Mouse (Mus musculus) A20 (cell line): ENCODE measurements around the gene Krt86.

ENCODE experiments used
- DNase-seq: peaks from one replicate; pipeline ENCODE4 v3.0.0-alpha.2; 2011; ENCODE audit warnings: low read depth, low spot score

Gene Krt86

GRCm38 (mm10) chr15:101472952-101473528 lies at the start of gene Krt86:
Gene Krt86, plus strand, starts transcription at chr15:101473478.
- DNase-seq = no peak

GRCm38 (mm10) chr15:101424914-101425313 lies 48.4 kb upstream of the Krt86 start:
- DNase-seq = no peak

- DNase-seq = no peak
These were observed 36.7 kb upstream of the Krt86 start for GRCm38 (mm10) chr15:101436611-101437010.

- no peak for DNase-seq
These were observed 34.7 kb upstream of the Krt86 start, which contains the start of gene Krt87 for GRCm38 (mm10) chr15:101438555-101438954. Gene Krt87, minus strand, starts transcription at chr15:101438804.

GRCm38 (mm10) chr15:101440837-101441236 lies 32.4 kb upstream of the Krt86 start:
- DNase-seq = no peak

- no peak for DNase-seq
These were observed 26.7 kb upstream of the Krt86 start for GRCm38 (mm10) chr15:101446572-101446971.

GRCm38 (mm10) chr15:101447444-101447843 lies 25.8 kb upstream of the Krt86 start, which contains the start of gene Krt88:
Gene Krt88, plus strand, starts transcription at chr15:101447744.
- DNase-seq = no peak

- peak; percentile 58 for DNase-seq
These were observed 20.1 kb upstream of the Krt86 start for GRCm38 (mm10) chr15:101453093-101453736.

- no peak for DNase-seq
These were observed 18.5 kb upstream of the Krt86 start for GRCm38 (mm10) chr15:101454774-101455173.

- DNase-seq = no peak
These were observed 18.0 kb upstream of the Krt86 start for GRCm38 (mm10) chr15:101455292-101455691.

GRCm38 (mm10) chr15:101455891-101456290 lies 17.4 kb upstream of the Krt86 start:
- DNase-seq = no peak

GRCm38 (mm10) chr15:101458361-101458930 lies 14.8 kb upstream of the Krt86 start:
- DNase-seq = no peak

- DNase-seq = peak; percentile 24
These were observed 14.0 kb upstream of the Krt86 start for GRCm38 (mm10) chr15:101459283-101459682.

- no peak for DNase-seq
These were observed 9.6 kb upstream of the Krt86 start, which contains the start of gene Krt81 for GRCm38 (mm10) chr15:101463651-101464050. Gene Krt81, minus strand, starts transcription at chr15:101463751.

GRCm38 (mm10) chr15:101469093-101469492 lies 4.2 kb upstream of the Krt86 start:
- no peak for DNase-seq

GRCm38 (mm10) chr15:101479007-101479665 lies 5.9 kb downstream of the Krt86 start:
- no peak for DNase-seq

- DNase-seq = no peak
These were observed 6.4 kb downstream of the Krt86 start for GRCm38 (mm10) chr15:101479666-101480060.

- DNase-seq = no peak
These were observed 8.8 kb downstream of the Krt86 start for GRCm38 (mm10) chr15:101482056-101482455.

- no peak for DNase-seq
These were observed 10.4 kb downstream of the Krt86 start for GRCm38 (mm10) chr15:101483646-101484045.

- DNase-seq = no peak
These were observed 11.7 kb downstream of the Krt86 start for GRCm38 (mm10) chr15:101484939-101485338.

- DNase-seq = no peak
These were observed 12.8 kb downstream of the Krt86 start for GRCm38 (mm10) chr15:101485911-101486635.

- DNase-seq = no peak
These were observed 18.2 kb downstream of the Krt86 start, which contains the start of gene Krt83 for GRCm38 (mm10) chr15:101491431-101491830. Gene Krt83, minus strand, starts transcription at chr15:101491512.
